Mouse (Mus musculus) cerebellum, postnatal 4 days (tissue): ENCODE measurements around the gene Dennd2d.

Experiments
- DNase-seq, 2 experiments: peaks; one replicate each; pipeline ENCODE4 v3.0.0; 2022; ENCODE audit warnings: low spot score in 2 of 2, mixed read lengths in 1 of 2

Gene Dennd2d

DNA sequence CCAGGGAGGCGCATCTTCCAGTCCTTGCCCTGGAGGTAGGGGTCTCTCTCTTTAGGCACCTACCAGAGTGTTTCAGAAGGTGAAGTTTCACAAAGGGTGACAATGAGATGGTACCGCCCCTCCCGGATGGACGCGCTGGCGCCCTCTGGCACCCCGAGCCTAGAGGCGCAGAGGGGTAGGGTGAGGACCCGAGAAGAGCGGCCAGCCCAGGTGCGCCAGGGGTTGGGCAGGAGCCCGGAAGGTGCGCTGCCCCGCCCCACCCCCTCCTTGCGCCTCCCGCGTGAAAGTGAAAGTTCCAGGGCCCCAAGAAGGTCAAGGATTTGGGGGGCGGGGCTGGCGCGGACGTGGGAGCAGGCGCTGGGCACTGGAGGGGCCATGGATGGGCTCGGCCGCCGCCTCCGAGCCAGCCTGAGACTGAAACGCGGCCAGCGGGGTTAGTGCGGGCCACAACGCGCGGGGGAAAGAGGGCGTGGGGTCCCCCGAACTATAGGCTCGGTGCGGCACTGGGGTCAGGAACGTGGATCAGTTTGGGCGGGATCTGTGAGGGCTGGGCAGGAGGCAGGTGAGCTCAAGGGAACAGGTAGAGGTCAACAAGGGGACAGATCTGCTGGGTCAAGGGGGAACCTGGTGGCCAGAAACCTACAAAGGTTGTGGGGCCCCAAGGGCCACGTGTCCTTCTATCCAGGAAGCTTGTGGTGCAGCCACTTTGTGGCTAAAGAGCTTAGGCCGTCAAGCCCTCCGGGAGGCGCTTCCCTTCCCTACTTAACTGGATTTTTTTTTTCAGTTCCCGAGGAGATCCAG, at the start of gene Dennd2d:
TSS of gene Dennd2d (plus strand) at position 125 of the 801 bp plus-strand sequence.
- no peak for DNase-seq

GRCm38 (mm10) chr3:106448571-106448970, 33.6 kb upstream of the Dennd2d start:
- DNase-seq, result peak in 1 of 2 experiments; percentile 16

DNA sequence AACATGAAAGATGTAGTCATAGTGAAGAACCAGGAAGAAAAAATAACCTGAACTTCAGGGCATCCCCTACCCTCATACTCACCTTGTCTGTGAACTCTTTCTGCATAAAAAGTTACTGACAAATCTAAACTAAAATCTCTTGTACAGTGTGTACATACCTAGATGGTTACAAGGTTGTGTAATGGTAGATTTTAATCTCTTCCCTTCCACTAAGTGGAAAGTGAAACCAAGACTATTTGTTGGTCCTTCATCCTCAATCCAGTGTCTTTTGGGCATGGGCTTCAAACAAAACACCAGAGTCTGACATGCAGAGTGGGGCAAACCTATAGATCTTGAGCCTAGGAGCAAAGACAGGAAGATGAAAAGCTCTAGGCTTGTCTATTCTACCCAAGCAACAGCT, 33.2 kb upstream of the Dennd2d start:
- DNase-seq, result no peak

DNA sequence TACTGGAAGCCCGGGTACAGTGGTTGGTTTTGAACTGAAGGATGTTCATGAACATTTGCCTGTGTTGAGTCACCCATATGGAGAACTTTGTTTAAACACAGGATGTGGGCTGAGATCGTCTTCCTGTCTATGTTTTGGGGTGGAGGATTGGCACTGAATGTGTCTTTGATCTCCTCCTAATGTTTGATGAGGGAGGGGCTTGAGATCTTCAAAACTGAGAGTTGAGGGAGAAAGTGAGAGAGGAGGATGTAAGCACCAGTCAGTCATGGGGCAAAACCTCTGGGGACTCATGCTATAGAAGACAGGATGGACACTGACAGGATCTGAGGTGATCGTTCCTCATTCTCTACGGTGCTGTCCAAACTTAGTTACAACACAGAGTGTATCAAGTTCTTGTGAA, 32.6 kb upstream of the Dennd2d start:
- no peak for DNase-seq

DNA sequence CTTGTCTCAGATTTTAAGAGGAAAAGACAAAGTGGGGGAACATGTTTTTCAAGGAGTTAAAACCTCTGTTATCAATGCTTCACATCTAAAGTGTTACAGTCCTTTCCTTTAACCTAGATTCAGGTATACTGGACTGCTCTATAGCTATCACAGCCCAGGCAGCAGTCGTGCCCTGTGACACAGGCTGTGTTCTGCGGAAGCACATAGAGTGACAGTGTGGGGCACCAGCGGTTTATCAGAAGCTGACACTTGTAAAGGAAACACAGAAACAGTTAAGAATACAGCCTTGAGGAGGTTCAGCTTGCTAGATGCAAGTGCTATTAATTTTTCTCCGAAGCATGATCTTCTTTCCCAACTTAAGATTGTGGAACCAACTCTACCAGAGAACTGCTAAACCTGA, 29.6 kb upstream of the Dennd2d start:
- DNase-seq, result no peak

DNA sequence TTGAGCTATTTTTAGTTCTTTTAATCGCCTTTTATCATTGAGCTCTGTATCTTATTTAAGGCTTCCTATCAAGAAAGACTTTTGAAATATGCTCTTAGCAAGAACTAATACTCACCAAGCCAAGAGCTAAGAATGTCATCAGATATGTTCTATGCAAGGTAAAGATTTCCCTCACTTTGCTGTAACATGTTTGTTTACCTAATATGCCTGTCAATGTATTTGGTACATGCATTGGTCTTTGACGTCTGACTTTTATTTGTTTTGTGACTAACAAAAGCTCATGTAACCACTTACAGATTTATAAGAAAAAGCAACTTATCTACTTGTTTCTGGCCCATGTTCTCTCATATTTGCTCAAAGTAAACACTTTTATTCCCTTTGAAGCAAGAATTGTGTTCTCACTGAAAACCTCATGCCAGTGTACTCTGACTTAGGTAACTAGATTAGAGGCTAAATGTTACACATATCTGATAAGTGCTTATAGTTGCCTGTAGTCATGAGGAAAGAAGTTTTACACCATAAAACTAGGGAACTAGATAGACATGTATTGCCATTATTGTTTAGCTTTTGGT, 24.8 kb upstream of the Dennd2d start:
- DNase-seq, result no peak

- no peak for DNase-seq
Measured at GRCm38 (mm10) chr3:106462059-106462470, 20.1 kb upstream of the Dennd2d start.

- no peak for DNase-seq
Measured at GRCm38 (mm10) chr3:106462493-106462892, 19.7 kb upstream of the Dennd2d start.

GRCm38 (mm10) chr3:106464750-106465149, 17.5 kb upstream of the Dennd2d start:
- DNase-seq, result no peak

DNA sequence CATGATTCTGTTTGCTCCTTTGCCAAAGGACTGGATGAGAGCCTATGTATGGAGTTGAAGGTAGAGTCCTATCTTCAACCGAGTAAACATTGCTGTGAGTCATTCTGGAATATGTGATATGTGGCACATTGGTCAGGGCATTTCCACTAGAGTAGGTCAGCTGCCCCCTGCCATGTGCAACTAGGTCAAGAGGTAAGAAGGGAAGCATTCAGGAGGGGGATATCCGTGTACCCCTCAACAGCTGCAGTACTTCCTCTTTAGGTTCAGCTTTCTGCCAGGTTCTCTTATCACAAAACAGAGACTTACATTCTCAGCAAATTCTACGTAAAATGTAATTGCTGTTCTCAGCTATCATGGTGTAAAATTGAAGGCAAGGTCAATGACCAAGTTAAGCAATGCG, 8.0 kb upstream of the Dennd2d start:
- no peak for DNase-seq

DNA sequence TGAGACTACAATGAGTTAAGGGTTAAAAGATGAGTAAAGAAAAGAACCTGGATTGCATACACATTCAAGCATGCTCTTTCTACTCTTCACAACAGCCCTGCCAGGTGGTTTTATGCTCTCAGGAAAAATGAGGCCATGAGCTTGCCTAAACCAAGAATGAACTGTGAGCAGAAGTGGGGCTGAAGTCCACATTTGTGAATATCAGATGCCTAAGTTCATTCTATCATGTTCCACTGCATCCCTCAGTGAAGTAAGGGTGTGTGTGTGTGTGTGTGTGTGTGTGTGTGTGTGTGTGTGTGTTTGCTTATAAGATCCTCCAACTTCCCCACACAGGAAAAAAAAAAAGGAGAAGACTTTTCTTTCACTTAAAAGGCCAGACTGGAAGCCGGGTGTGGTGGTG, 5.3 kb upstream of the Dennd2d start:
- no peak for DNase-seq

- DNase-seq, result no peak
Measured at GRCm38 (mm10) chr3:106483297-106483696, 1.1 kb downstream of the Dennd2d start.

- DNase-seq, result no peak
Measured at GRCm38 (mm10) chr3:106483796-106484405, 1.7 kb downstream of the Dennd2d start.

GRCm38 (mm10) chr3:106484861-106485260, 2.7 kb downstream of the Dennd2d start:
- DNase-seq, result no peak

GRCm38 (mm10) chr3:106485810-106486209, 3.6 kb downstream of the Dennd2d start:
- DNase-seq, result no peak

- DNase-seq, result no peak
Measured at GRCm38 (mm10) chr3:106487551-106487950, 5.3 kb downstream of the Dennd2d start.

DNA sequence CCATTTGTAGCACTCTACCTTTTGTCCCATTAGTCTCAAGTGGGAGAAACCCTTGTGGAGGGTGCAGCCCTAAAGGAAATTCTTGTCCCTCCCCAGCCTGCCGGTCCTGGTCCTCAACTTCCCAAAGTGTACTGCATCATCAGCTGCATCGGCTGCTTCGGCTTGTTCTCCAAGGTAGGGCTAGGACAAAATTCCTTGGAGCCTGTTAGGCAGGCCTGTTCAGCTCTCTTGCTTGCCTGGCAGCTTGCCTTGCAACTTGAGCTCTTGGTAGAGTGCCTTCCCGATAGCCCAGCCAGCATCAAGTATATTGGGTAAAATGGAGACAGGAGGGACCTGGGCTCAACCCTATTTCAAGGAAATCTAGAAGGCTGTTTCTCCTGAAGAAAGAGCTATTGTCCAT, 8.0 kb downstream of the Dennd2d start:
- no peak for DNase-seq

DNA sequence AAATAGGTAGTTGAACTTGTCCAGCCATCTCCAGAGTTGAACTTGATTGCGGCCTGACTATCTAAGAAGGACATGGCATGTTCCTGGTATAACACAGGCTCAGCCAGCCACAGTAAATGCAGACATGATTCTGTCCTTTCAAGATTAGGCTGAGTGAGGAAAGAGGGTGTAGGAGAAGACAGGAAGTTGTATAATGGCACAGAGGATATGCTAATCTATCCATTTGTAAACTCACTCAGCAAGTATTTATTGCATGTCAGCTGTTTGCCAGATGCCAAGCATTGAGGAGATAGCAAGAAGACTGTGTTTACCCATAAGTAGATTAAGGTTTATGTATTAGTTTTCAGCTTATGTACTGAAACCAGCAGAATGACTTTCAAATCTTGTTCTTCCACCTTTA, 10.5 kb downstream of the Dennd2d start:
- no peak for DNase-seq

GRCm38 (mm10) chr3:106493202-106493601, 11.0 kb downstream of the Dennd2d start:
- DNase-seq, result no peak

- DNase-seq, result no peak
Measured at GRCm38 (mm10) chr3:106493882-106494281, 11.7 kb downstream of the Dennd2d start.

- DNase-seq, result no peak
Measured at GRCm38 (mm10) chr3:106494417-106494950, 12.3 kb downstream of the Dennd2d start.

- no peak for DNase-seq
Measured at GRCm38 (mm10) chr3:106495346-106496044, 13.3 kb downstream of the Dennd2d start.
